Mouse (Mus musculus) heart, embryonic 10.5 days (tissue): ENCODE measurements around the gene Man2a2. TPM values are rescaled to one million over a fixed set of nuclear protein-coding genes. Genes with fewer than 3 reads are reported as not detected.

ENCODE experiments used
- DNase-seq: peaks from one replicate; pipeline ENCODE4 v3.0.0-alpha.2; 2017; ENCODE audit warnings: low spot score
- H3K27ac ChIP-seq: fragments of 300-500 bp; sonication (generic); 2 replicates; pipeline ENCODE4 v1.5.1; 2016; ENCODE audit warnings: mild to moderate bottlenecking
- H3K27me3 ChIP-seq: fragments of 300-500 bp; sonication (generic); 2 replicates; pipeline ENCODE4 v1.6.1; 2016; ENCODE audit warnings: mild to moderate bottlenecking; ENCODE audit not compliant: poor library complexity, insufficient read depth, severe bottlenecking
- H3K36me3 ChIP-seq: fragments of 300-500 bp; sonication (generic); 2 replicates; pipeline ENCODE4 v1.6.1; 2016; ENCODE audit warnings: mild to moderate bottlenecking, moderate library complexity
- H3K4me1 ChIP-seq: fragments of 300-500 bp; sonication (generic); 2 replicates; pipeline ENCODE4 v1.6.1; 2016; ENCODE audit warnings: mild to moderate bottlenecking
- H3K4me3 ChIP-seq: fragments of 300-500 bp; sonication (generic); 2 replicates; pipeline ENCODE4 v1.5.1; 2016; ENCODE audit warnings: mild to moderate bottlenecking, moderate library complexity
- H3K9me3 ChIP-seq: fragments of 300-500 bp; sonication (generic); 2 replicates; pipeline ENCODE4 v1.6.1; 2016; ENCODE audit warnings: mild to moderate bottlenecking, moderate library complexity
- WGBS: fragments of 180-500 bp; shearing (Covaris S2); methylation state at CpG from one replicate; pipeline ENCODE4 v1.1.7; 2016; 5-methylcytosine and 5-hydroxymethylcytosine counted together
- polyA plus RNA-seq: library from polyadenylated mRNA; unstranded; fragments of >200 nt; fragmentation: Nextera tagmentation; extraction: Ambion mirVana; gene quantifications from 2 replicates; pipeline ENCODE4 v1.2.1, GENCODE M21; 2016

Gene Man2a2
- polyA plus RNA-seq, 1 experiment from 2014 or later = 20.0 TPM

GRCm38 (mm10) chr7:80317439-80318115, 53.6 kb downstream of the Man2a2 start:
- peaks cover 78% of the 10 kb centered on the region for H3K36me3 ChIP-seq
- peaks cover 24% of the 10 kb centered on the region for H3K4me1 ChIP-seq
- no peaks in the 10 kb centered on the region for H3K27me3 ChIP-seq
- no peak overlapping the region for H3K27ac ChIP-seq
- 68% methylated on average over 1 of the region's 1 CpGs for WGBS
- no peaks in the 10 kb centered on the region for H3K9me3 ChIP-seq
- no peak overlapping the region for H3K4me3 ChIP-seq
- no peak for DNase-seq

DNA sequence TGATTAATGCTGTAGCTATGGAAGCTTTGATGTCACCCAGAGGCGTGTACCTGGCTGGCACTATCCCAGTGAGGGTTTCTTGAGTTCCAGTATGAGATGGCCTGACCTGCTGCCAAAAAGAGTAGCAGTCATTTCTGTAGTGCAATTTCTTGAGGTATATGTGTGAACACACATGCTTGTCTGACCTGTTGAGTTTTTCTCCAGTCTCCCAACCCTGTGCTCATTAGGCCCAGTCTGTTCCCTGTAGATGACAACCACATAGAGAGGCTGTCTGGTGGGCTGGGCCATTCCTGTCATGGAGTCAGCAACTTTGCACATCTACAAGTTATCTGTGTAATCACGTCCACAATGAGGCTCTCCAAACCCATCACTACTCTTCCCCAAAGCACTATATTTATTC, 55.4 kb downstream of the Man2a2 start:
- Histone ChIP-seq H3K27me3 (no peaks in the 10 kb centered on the region), H3K4me3 (no peak overlapping the region), H3K4me1 (peaks cover 21% of the 10 kb centered on the region), H3K9me3 (no peaks in the 10 kb centered on the region), H3K27ac (no peak overlapping the region), H3K36me3 (peaks cover 93% of the 10 kb centered on the region)
- DNase-seq = no peak
- 76% methylated on average over 2 of the region's 2 CpGs for WGBS

DNA sequence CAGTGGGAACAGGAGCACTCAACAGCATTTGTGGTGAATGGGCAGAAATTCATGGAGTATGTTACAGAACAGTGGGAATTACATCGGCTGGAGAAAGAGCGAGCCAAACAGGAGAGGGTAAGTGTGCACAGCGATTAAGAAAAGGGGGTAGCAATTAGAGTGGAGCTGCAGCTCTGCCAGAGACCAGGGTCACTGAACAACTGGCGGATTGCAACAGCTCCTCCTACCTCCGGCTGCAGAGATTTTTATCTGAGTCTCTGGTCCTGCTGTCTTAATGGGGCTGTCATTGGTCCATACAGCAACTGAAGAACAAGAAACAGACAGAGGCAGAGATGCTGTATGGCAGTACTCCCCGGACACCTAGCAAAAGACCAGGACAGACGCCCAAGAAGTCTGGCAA, 60.4 kb downstream of the Man2a2 start:
- Histone ChIP-seq H3K27me3 (no peaks in the 10 kb centered on the region), H3K4me1 (no peaks in the 10 kb centered on the region), H3K27ac (no peak overlapping the region), H3K9me3 (no peaks in the 10 kb centered on the region), H3K36me3 (peaks cover 100% of the 10 kb centered on the region), H3K4me3 (no peak overlapping the region)
- DNase-seq = no peak
- 79% methylated on average over 7 of the region's 7 CpGs for WGBS

DNA sequence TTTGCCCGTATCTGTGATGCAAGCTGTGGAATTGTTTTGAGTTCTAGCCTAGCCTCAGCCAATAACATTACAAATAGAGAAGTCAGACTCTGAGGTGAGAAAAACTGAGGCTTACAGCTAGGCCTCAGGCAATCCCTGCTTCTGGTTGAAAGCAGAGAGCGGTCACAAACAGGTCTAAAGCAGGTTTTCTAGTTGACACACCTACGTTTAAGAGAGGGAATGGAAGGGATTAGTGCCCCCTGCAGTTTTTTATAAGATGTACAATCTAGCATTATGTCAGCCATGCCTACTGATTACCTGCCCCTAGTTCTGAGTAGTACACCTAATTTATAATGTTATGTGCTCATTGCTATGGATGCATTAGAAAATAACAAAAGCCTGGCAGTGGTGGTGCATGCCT, 63.4 kb downstream of the Man2a2 start:
- no peaks in the 10 kb centered on the region for H3K9me3 ChIP-seq
- DNase-seq = no peak
- no peak overlapping the region for H3K4me3 ChIP-seq
- H3K4me1 ChIP-seq = no peaks in the 10 kb centered on the region
- no peaks in the 10 kb centered on the region for H3K27me3 ChIP-seq
- peaks cover 100% of the 10 kb centered on the region for H3K36me3 ChIP-seq
- 87% methylated on average over 3 of the region's 3 CpGs for whole genome bisulfite sequencing
- H3K27ac ChIP-seq = no peak overlapping the region

GRCm38 (mm10) chr7:80301522-80301921, 69.7 kb downstream of the Man2a2 start:
- Histone ChIP-seq H3K27ac (no peak overlapping the region), H3K4me3 (no peak overlapping the region), H3K27me3 (no peaks in the 10 kb centered on the region), H3K36me3 (peaks cover 82% of the 10 kb centered on the region), H3K9me3 (no peaks in the 10 kb centered on the region), H3K4me1 (peaks cover 5% of the 10 kb centered on the region; the same call in 1 of the 2 replicates)
- DNase-seq = no peak
- WGBS = 78% methylated on average over 2 of the region's 2 CpGs

GRCm38 (mm10) chr7:80299568-80299967, 71.6 kb downstream of the Man2a2 start:
- Histone ChIP-seq H3K4me3 (no peak overlapping the region), H3K27ac (no peak overlapping the region), H3K9me3 (no peaks in the 10 kb centered on the region), H3K36me3 (peaks cover 65% of the 10 kb centered on the region), H3K4me1 (peaks cover 16% of the 10 kb centered on the region; the same call in 1 of the 2 replicates), H3K27me3 (no peaks in the 10 kb centered on the region)
- WGBS = 90% methylated on average over 3 of the region's 3 CpGs
- DNase-seq = no peak

Other genes with a start within 250 kb of the Man2a2 start
- gene Sema4b, start 184.5 kb downstream of the Man2a2 start, polyA plus RNA-seq = 7.8 and 8.9 TPM in 2 replicates
- gene Cib1, start 138.6 kb downstream of the Man2a2 start, polyA plus RNA-seq = 61.9 and 74.9 TPM in 2 replicates
- gene Gdpgp1, start 138.5 kb downstream of the Man2a2 start, polyA plus RNA-seq = 5.2 and 5.8 TPM in 2 replicates
- gene Ttll13, start 125.0 kb downstream of the Man2a2 start, polyA plus RNA-seq = 0.54 and 0.84 TPM in 2 replicates
- 45.7 and 47.2 TPM in 2 replicates for gene Ngrn, start 110.2 kb downstream of the Man2a2 start, polyA plus RNA-seq
- 14.5 and 15.3 TPM in 2 replicates for gene Vps33b, start 101.7 kb downstream of the Man2a2 start, polyA plus RNA-seq
- 153 and 163 TPM in 2 replicates for gene Prc1, start 76.9 kb downstream of the Man2a2 start, polyA plus RNA-seq
- gene Rccd1, start 46.9 kb downstream of the Man2a2 start, polyA plus RNA-seq = 9.8 and 10.3 TPM in 2 replicates
- gene Unc45a, start 30.4 kb downstream of the Man2a2 start, polyA plus RNA-seq = 24.3 and 34.2 TPM in 2 replicates
- 18.3 and 18.4 TPM in 2 replicates for gene Hddc3, start 28.3 kb downstream of the Man2a2 start, polyA plus RNA-seq
- gene Fes, start 16.6 kb upstream of the Man2a2 start, polyA plus RNA-seq = 9.7 and 11.7 TPM in 2 replicates
- 18.1 and 20.7 TPM in 2 replicates for gene Furin, start 34.1 kb upstream of the Man2a2 start, polyA plus RNA-seq
- gene Blm, start 163.7 kb upstream of the Man2a2 start, polyA plus RNA-seq = 32.3 and 35.6 TPM in 2 replicates